Mouse (Mus musculus) frontal cortex, postnatal 10 days (tissue): ENCODE data around the gene Rybp.

ENCODE experiments used
- DNase-seq, 2 experiments: peaks; one replicate each; pipeline ENCODE4 v3.0.0; 2022; ENCODE audit warnings: low spot score in 2 of 2, mixed read lengths in 1 of 2

Gene Rybp

DNA sequence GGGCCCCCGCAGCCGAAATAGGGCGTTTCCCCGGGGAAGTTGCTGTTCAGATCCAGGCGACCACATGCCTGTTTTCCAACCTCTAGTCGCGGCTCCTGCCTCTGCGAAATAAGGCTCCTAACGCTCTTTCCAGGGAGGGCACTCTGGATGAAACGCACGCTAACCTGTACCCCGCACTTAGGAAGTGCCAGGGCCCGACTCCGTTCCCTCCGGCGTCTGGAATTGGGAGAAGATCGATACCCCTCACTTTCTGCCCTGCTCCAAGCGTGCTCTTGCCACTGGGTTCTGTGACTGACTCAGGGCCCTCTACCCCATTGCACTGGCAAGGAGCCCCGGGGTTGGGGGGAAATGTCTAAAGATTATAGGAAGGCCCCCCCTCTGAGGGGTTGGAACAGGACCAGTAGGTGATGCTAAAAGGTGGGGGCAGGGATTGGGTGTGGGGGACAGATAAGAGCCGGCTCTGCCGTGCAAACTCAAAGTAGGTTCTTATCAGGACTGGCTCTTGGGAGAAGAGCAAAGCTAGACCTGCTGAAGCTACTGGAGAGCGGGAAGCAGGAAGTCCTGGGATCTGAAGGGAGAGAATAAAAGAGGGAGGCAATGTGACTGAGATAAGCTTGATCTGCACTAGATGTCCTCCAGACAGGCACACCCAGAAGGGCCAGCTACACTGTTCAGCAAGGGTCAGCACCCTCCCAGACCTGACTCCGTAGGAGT is 888 bp upstream of the Rybp start:
- peak in 1 of 2 experiments; percentile 38 for DNase-seq

DNA sequence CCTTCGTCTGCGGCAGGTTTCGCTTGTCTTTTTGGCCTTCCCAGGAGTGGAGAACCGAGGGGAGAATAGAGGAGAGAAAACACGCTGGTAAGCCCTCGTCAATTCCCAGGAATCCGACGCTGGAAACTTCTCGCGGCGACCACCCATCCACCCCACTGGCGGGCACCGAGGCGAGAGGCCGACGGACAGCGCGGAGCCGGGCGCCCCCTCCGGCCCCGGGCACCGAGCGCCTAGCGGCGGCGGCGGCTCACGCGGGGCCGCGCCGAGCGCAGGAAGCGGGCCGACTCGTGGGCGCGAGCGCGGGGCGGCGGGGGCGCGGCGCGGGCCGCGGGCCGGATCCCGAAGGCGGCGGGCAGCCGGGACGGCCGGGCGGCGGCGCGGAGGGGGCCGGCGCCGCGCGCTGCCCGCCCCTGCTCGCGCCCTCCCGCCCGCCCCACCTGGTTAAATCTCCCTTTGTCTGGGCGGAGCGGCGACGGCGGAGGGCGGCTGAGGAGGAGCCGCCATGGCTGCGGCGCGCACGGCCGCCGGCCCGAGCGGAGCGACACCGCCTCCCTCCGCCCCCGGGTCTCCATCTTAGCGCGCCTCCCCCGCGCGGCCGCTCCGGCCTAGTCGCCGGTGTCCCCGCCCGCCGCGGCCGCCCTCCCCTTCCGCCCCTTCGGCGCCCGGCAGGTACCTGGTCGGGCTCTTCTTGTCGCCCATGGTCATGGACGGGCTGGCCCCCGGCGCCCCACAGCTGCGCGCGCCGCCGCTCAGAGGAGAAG is 532 bp downstream of the Rybp start:
- DNase-seq: peak; percentile 39 to 67

DNA sequence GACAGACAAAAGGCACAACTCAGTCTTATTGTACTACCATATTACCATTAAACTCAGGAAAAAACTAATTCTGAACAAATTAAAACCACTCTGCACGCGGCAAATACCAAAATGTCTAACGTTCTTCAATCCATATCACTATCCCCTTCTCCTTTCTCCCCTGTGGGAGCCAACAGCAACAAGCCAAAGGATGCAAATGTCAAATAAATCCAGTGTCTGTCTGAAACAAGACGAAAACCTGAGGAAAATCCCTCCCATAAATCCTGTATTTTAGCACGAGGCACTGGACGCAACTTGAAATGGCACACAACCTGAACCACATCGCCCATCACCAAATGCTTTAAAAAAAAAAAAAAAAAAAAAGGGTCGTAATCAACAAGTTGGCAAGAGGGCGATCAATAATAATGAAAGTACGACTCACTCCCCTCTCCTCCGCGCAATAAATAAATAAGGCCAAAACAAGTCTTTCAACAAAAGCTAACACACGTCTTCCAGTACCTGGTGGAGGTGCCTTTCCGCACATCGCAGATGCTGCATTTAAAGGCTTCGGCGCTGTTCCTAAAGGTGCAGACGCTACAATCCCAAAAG is 1.2 kb downstream of the Rybp start:
- DNase-seq: no peak

DNA sequence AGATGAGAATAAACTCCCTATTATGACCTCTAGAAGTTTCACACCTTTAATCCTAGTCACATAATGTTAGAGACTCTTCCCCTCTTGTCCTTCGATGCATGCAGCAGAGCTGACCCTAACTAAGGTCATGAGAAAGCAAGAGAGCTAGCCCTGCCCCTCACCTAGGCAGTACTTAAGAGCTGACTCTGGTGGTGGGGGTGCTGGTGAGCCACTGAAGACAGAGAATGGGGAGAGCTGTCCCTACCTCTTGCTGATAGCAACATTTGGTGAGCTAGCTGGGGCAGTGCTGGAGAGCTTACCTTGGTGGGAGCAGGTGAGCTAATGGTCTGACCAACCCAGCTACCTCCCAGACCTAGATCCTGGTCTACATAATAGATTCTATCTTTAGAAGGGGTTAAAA is 8.4 kb downstream of the Rybp start:
- DNase-seq: no peak

DNA sequence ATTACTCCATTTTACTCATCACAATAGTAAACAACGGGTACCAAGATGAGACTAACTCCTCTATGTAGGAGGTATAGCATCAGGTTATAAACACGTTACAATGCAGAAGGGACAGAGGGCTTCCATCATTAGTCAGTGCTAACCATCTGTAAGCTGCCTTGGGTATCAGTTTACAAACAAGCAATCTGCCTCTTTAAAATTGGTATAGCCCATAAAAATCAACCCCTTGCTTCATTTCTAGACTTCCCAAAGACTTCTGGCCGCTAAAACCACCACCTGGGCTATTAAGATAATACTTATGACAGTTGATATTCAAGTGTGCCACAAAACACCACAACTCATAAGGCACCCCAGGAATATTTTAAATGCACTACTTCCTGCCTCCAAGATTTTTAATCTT is 10.9 kb downstream of the Rybp start:
- no peak for DNase-seq

GRCm38 (mm10) chr6:100275643-100276042 is 11.6 kb downstream of the Rybp start:
- no peak for DNase-seq

GRCm38 (mm10) chr6:100273556-100273955 is 13.7 kb downstream of the Rybp start:
- DNase-seq: no peak

DNA sequence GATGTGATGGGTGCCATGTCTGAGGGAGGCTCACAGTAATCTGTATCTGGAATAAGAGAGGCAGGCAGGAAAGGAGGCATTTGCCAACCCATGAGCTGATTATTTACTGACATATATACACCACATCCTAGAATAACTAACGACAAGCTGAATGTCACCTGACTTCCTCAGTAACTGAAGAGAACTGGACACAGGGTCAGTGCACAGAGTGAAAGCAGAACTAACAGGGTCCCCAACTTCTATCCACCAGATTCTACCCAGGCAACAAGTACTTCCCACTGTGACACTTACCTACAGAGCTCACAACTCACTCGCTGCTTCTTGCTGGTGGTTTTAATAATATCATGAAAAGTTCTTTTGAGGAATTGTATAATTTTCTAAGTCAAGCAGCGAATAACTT is 15.3 kb downstream of the Rybp start:
- DNase-seq: no peak

- DNase-seq: no peak
Measured at GRCm38 (mm10) chr6:100270765-100271164, 16.5 kb downstream of the Rybp start.

DNA sequence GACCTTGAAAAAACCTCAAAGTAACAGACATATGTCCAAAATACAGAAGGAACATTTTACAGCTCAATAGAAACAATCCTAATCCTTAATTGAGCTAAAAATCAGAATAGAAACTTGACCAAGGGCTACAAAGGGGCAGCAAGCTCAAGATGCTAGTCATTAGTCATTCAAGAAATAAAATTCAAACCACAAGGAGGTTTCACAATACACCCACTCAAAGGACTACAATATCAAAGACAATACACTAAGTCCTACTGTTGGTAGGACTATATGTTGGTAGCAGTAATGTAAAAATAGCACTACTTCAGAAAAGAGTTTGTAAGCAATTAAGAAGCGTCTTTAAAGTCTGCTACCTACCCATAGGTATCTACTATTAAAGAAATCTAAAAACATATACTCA is 27.7 kb downstream of the Rybp start:
- DNase-seq: no peak

DNA sequence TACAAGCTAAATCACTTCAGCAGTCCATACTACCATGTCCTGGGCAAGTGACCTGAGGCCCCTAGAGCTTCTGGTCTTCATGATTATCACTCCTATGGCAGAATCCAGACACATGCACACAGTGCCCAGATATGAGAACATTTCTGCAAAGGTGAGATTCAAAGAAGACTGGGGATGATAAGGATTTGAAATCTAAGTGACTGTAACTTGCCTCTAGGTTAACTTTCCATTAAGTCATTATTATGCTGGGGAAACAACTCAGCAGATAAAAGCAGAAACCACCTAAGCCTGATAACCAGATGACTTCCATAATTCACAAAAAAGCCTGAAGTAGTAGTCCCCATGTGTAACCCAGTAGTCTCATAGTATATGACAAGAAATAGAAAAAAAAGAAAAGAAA is 29.0 kb downstream of the Rybp start:
- no peak for DNase-seq

GRCm38 (mm10) chr6:100255411-100255810 is 31.9 kb downstream of the Rybp start:
- DNase-seq: no peak

DNA sequence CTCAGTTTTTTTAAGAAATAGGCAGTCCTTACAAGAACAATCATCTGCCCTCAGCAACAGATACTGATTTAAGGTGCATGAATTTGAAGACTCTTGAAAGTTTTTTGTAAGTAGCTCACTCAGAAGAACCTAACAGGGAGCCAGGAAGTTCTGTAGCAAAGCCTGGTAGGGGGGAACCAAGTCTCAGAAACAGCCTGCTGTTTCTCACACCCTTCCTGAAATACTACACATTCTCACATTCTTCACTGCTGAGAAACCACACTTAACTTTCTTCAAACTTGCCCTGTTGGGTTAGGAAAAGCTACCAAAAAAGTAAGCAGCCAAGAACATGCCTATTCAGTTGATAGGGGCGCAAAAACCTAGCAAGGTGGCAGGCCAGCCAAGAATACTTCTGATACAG is 32.6 kb downstream of the Rybp start:
- DNase-seq: no peak

DNA sequence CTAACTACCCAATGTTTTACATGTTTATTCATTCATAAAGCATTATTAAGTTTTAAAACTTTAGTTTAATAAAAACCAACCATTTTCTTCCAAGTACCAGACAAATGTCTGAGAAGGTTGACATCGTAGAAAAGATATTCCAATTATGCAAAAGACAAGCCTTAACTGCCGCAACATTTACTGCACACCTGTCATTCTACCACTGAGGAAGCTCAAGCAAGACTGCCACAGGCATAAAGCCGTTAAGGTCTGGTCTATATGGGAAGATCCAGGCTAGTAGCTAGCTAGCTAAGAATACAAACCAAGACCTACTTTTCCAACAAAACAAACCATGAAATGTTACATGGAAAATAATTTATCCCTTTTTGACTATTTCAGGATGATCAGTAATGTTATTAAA is 42.8 kb downstream of the Rybp start:
- DNase-seq: no peak

- DNase-seq: no peak
Measured at GRCm38 (mm10) chr6:100235036-100235435, 52.2 kb downstream of the Rybp start.

DNA sequence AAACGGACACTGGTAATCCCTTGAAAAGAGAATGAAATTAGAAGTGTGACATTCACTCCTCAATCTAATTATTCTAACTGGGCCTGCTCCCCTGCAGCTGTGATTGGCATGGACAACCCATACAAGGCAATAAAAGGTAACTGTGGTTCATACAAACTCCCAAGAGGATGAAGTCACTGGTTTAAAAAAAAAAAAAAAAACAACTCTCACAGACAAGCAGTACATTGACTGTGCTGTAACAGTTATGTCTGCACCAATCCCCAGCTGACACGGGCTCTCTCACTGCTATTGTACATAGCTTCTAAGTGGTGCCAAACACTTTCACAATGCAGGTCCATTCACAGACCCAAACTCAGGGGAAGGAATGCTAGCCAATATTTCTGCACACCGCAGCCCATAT is 53.8 kb downstream of the Rybp start:
- no peak for DNase-seq

- no peak for DNase-seq
Measured at GRCm38 (mm10) chr6:100233061-100233460, 54.2 kb downstream of the Rybp start.

GRCm38 (mm10) chr6:100226204-100226603 is 61.1 kb downstream of the Rybp start:
- no peak for DNase-seq

DNA sequence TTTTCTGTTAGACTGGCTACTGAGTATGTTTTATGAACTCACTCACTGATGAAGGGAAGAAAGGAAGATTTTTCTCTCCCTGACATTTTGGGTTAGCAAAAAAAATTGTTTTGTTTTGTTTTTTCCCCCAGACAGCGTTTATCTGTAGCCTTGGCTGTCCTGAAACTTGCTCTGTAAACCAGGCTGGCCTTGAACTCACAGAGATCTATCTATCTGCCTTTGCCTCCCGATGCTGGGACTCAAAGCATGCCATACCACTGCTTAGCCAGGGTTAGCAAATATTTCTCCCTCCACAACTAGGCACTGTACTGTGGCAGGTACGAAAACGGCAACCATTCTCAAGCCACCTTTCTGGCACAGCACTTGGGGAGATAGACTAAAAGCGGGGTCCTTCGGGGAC is 63.4 kb downstream of the Rybp start:
- DNase-seq: no peak

- DNase-seq: no peak
Measured at GRCm38 (mm10) chr6:100223435-100223834, 63.9 kb downstream of the Rybp start.

DNA sequence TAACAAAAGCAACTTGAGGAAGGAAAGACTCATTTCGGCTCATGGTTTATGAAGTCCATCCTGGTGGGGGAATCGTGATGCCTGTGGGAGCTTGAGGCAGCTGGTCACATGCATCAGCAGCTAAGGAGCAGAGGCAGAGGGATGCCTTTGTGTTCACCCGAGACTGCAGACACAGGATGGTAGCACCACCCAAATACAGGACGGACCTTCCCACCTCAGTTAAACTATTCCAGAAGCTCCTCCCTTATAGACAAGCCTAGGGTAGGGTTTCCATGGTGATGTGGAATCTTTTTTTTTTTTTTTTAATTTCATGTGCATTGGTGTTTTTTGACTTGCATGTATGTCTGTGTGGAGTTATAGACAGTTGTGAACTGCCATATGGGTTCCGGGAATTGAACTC is 64.4 kb downstream of the Rybp start:
- DNase-seq: no peak

DNA sequence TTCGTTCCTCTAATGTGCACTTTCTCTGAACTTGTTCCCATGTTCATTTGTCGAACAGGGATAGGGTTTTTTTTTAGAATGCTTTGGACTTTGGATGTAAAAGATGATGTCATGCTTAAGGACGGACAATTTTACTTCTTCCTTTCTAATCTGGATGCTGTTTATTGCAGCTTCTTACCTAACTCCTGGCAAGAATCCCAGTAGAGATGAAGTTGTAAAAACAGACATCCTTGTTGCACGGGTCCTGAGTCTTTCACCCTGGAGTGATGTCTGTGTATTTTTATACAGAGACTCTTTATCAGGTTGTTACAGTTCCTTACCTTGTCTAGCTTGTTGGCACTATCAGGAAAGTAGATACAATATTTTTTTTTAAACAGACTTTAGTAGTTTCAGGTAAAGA is 65.5 kb downstream of the Rybp start:
- DNase-seq: no peak

DNA sequence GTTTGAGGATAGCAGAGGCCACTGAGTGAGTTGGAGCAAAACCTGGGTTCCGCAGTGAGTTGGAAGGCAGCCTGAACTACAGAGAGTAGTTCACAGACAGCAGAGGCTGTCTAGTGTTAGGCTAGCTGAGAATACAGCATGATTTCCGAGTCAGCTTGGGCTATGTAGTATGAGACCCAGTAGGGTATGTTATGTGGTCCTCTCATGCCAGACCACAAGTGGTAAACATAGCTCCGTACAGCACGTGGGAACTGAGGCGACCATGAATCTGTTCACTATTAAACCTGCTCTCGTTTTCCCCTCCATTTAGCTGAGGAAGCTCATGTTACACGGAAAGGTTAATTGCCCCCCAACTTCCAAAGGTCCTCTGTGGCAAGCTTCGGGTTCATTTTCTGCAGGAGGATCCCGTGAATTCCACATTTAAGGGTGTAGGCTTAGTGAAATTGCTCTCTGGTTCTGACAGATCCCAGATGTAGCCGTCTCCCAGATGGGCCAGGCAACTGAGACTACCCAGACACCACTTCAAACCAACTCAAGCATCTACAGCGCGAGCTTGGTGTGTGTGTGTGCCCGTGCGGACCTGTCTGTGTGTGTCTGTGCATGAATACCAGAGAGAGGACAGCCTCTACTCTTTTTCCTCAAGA is 66.2 kb downstream of the Rybp start:
- no peak for DNase-seq
